Mouse (Mus musculus) embryonic facial prominence, embryonic 13.5 days (tissue): Measurements from ENCODE around the gene Bdh1. TPM values are rescaled to one million over a fixed set of nuclear protein-coding genes. Genes with fewer than 3 reads are reported as not detected.

Source experiments
- ATAC-seq: fragments of 200-750 bp; cut with Nextera tagmentation; 2 replicates; pipeline ENCODE4 v1.8.0; 2017; ENCODE audit warnings: low read depth; ENCODE audit not compliant: insufficient number of reproducible peaks, insufficient read depth, low FRiP score, low TSS enrichment
- H3K27ac ChIP-seq: fragments of 300-500 bp; sonication (generic); 2 replicates; pipeline ENCODE4 v1.5.1; 2015; ENCODE audit warnings: moderate library complexity, mild to moderate bottlenecking, inconsistent platforms
- H3K27me3 ChIP-seq: fragments of 300-500 bp; sonication (generic); 2 replicates; pipeline ENCODE4 v1.6.1; 2015; ENCODE audit warnings: mild to moderate bottlenecking, inconsistent platforms
- H3K36me3 ChIP-seq: fragments of 300-500 bp; sonication (generic); 2 replicates; pipeline ENCODE4 v1.6.1; 2015; ENCODE audit warnings: mild to moderate bottlenecking, inconsistent platforms
- H3K4me1 ChIP-seq: fragments of 300-500 bp; sonication (generic); 2 replicates; pipeline ENCODE4 v1.6.1; 2015; ENCODE audit warnings: inconsistent platforms
- H3K4me2 ChIP-seq: fragments of 300-500 bp; sonication (generic); 2 replicates; pipeline ENCODE4 v1.6.1; 2015; ENCODE audit warnings: moderate library complexity, mild to moderate bottlenecking, inconsistent platforms
- H3K4me3 ChIP-seq: fragments of 300-500 bp; sonication (generic); 2 replicates; pipeline ENCODE4 v1.5.1; 2015; ENCODE audit warnings: mild to moderate bottlenecking, inconsistent platforms
- H3K9ac ChIP-seq: fragments of 300-500 bp; sonication (generic); 2 replicates; pipeline ENCODE4 v1.6.1; 2015; ENCODE audit warnings: mild to moderate bottlenecking, inconsistent platforms
- H3K9me3 ChIP-seq: fragments of 300-500 bp; sonication (generic); 2 replicates; pipeline ENCODE4 v1.6.1; 2016; ENCODE audit warnings: inconsistent platforms
- WGBS: fragments of 180-500 bp; shearing (Covaris S2); methylation state at CpG from one replicate; pipeline ENCODE4 v1.1.7; 2015; ENCODE audit warnings: mixed read lengths; 5-methylcytosine and 5-hydroxymethylcytosine counted together
- polyA plus RNA-seq: library from polyadenylated mRNA; unstranded; fragments of >200 nt; fragmentation: Nextera tagmentation; extraction: Ambion mirVana; gene quantifications from 2 replicates; pipeline ENCODE4 v1.2.1, GENCODE M21; 2015

Gene Bdh1
- polyA plus RNA-seq, 1 experiment from 2014 or later, result 31.9 TPM

GRCm38 (mm10) chr16:31428675-31429470 lies 6.8 kb downstream of the Bdh1 start:
- H3K27me3 ChIP-seq, result peaks cover 22% of the 10 kb centered on the region
- peak; percentile 35; the same call in 1 of the 2 replicates for ATAC-seq
- H3K27ac ChIP-seq, result peak overlapping the region; percentile 80
- WGBS, result under 1% methylated on average over 65 of the region's 65 CpGs
- H3K9me3 ChIP-seq, result no peaks in the 10 kb centered on the region
- peak overlapping the region; percentile 94 for H3K4me2 ChIP-seq
- peak overlapping the region; percentile 73 for H3K9ac ChIP-seq
- no peaks in the 10 kb centered on the region for H3K36me3 ChIP-seq
- H3K4me3 ChIP-seq, result peak overlapping the region; percentile 65
- peaks cover 23% of the 10 kb centered on the region; the same call in 1 of the 2 replicates for H3K4me1 ChIP-seq

- peak overlapping the region; percentile 94 for H3K4me2 ChIP-seq
- peak overlapping the region; percentile 65 for H3K4me3 ChIP-seq
- peak overlapping the region; percentile 80 for H3K27ac ChIP-seq
- H3K27me3 ChIP-seq, result peaks cover 22% of the 10 kb centered on the region
- H3K36me3 ChIP-seq, result no peaks in the 10 kb centered on the region
- peak overlapping the region; percentile 73 for H3K9ac ChIP-seq
- H3K4me1 ChIP-seq, result peaks cover 23% of the 10 kb centered on the region; the same call in 1 of the 2 replicates
- ATAC-seq, result peak; percentile 96
- no peaks in the 10 kb centered on the region for H3K9me3 ChIP-seq
- under 1% methylated on average over 49 of the region's 49 CpGs for WGBS
Measured at GRCm38 (mm10) chr16:31429471-31430155, 7.5 kb downstream of the Bdh1 start.

GRCm38 (mm10) chr16:31433466-31434110 lies 11.5 kb downstream of the Bdh1 start:
- Histone ChIP-seq H3K36me3 (0 out of 2 replicates have a peak, but pooled peaks cover 6% of the 10 kb centered on the region), H3K9ac (0 out of 2 replicates have a peak overlapping the region, but pooled peaks have one; percentile 32), H3K27me3 (peaks cover 2% of the 10 kb centered on the region), H3K27ac (peak overlapping the region; percentile 58), H3K4me2 (no peak overlapping the region), H3K4me3 (no peak overlapping the region), H3K4me1 (peaks cover 16% of the 10 kb centered on the region; the same call in 1 of the 2 replicates), H3K9me3 (no peaks in the 10 kb centered on the region)
- WGBS, result 63% methylated on average over 12 of the region's 12 CpGs
- no peak for ATAC-seq

GRCm38 (mm10) chr16:31435146-31435545 lies 13.1 kb downstream of the Bdh1 start:
- Histone ChIP-seq H3K27me3 (no peaks in the 10 kb centered on the region), H3K27ac (no peak overlapping the region), H3K36me3 (peaks cover 12% of the 10 kb centered on the region; the same call in 1 of the 2 replicates), H3K4me3 (no peak overlapping the region), H3K9ac (no peak overlapping the region), H3K4me1 (peaks cover 13% of the 10 kb centered on the region; the same call in 1 of the 2 replicates), H3K9me3 (peaks cover 5% of the 10 kb centered on the region; the same call in 1 of the 2 replicates), H3K4me2 (no peak overlapping the region)
- 85% methylated on average over 4 of the region's 4 CpGs for WGBS
- ATAC-seq, result no peak

- WGBS, result 57% methylated on average over 9 of the region's 9 CpGs
- H3K27ac ChIP-seq, result no peak overlapping the region
- H3K27me3 ChIP-seq, result no peaks in the 10 kb centered on the region
- H3K9me3 ChIP-seq, result peaks cover 6% of the 10 kb centered on the region; the same call in 1 of the 2 replicates
- H3K4me3 ChIP-seq, result no peak overlapping the region
- H3K4me2 ChIP-seq, result no peak overlapping the region
- peaks cover 12% of the 10 kb centered on the region; the same call in 1 of the 2 replicates for H3K36me3 ChIP-seq
- peaks cover 13% of the 10 kb centered on the region; the same call in 1 of the 2 replicates for H3K4me1 ChIP-seq
- ATAC-seq, result no peak
- H3K9ac ChIP-seq, result no peak overlapping the region
Measured at GRCm38 (mm10) chr16:31436085-31436484, 14.0 kb downstream of the Bdh1 start.

- 88% methylated on average over 11 of the region's 11 CpGs for WGBS
- ATAC-seq, result no peak
- no peaks in the 10 kb centered on the region for H3K27me3 ChIP-seq
- no peak overlapping the region for H3K4me3 ChIP-seq
- H3K27ac ChIP-seq, result no peak overlapping the region
- peaks cover 6% of the 10 kb centered on the region; the same call in 1 of the 2 replicates for H3K9me3 ChIP-seq
- H3K9ac ChIP-seq, result no peak overlapping the region
- H3K4me2 ChIP-seq, result no peak overlapping the region
- peaks cover 12% of the 10 kb centered on the region; the same call in 1 of the 2 replicates for H3K36me3 ChIP-seq
- H3K4me1 ChIP-seq, result peaks cover 13% of the 10 kb centered on the region; the same call in 1 of the 2 replicates
Measured at GRCm38 (mm10) chr16:31437358-31437757, 15.3 kb downstream of the Bdh1 start.

- Histone ChIP-seq H3K9me3 (peaks cover 6% of the 10 kb centered on the region; the same call in 1 of the 2 replicates), H3K36me3 (peaks cover 12% of the 10 kb centered on the region; the same call in 1 of the 2 replicates), H3K27ac (no peak overlapping the region), H3K4me2 (no peak overlapping the region), H3K27me3 (no peaks in the 10 kb centered on the region), H3K4me1 (0 out of 2 replicates have a peak, but pooled peaks cover 2% of the 10 kb centered on the region), H3K4me3 (no peak overlapping the region), H3K9ac (no peak overlapping the region)
- 97% methylated on average over 5 of the region's 5 CpGs for WGBS
- no peak for ATAC-seq
Measured at GRCm38 (mm10) chr16:31439529-31439928, 17.4 kb downstream of the Bdh1 start.

GRCm38 (mm10) chr16:31440046-31440445 lies 18.0 kb downstream of the Bdh1 start:
- Histone ChIP-seq H3K4me1 (0 out of 2 replicates have a peak, but pooled peaks cover 2% of the 10 kb centered on the region), H3K9me3 (peaks cover 6% of the 10 kb centered on the region; the same call in 1 of the 2 replicates), H3K27me3 (no peaks in the 10 kb centered on the region), H3K4me3 (no peak overlapping the region), H3K36me3 (peaks cover 12% of the 10 kb centered on the region; the same call in 1 of the 2 replicates), H3K9ac (no peak overlapping the region), H3K4me2 (no peak overlapping the region), H3K27ac (no peak overlapping the region)
- 89% methylated on average over 1 of the region's 1 CpGs for WGBS
- no peak for ATAC-seq

GRCm38 (mm10) chr16:31444521-31444920 lies 22.4 kb downstream of the Bdh1 start:
- Histone ChIP-seq H3K4me2 (no peak overlapping the region), H3K27me3 (no peaks in the 10 kb centered on the region), H3K36me3 (peaks cover 19% of the 10 kb centered on the region; the same call in 1 of the 2 replicates), H3K27ac (no peak overlapping the region), H3K4me3 (no peak overlapping the region), H3K9ac (no peak overlapping the region), H3K9me3 (peaks cover 5% of the 10 kb centered on the region; the same call in 1 of the 2 replicates), H3K4me1 (no peaks in the 10 kb centered on the region)
- WGBS, result 88% methylated on average over 6 of the region's 6 CpGs
- ATAC-seq, result no peak

GRCm38 (mm10) chr16:31446067-31446853 lies 24.2 kb downstream of the Bdh1 start:
- no peak overlapping the region for H3K9ac ChIP-seq
- H3K4me3 ChIP-seq, result no peak overlapping the region
- no peak overlapping the region for H3K4me2 ChIP-seq
- WGBS, result 77% methylated on average over 15 of the region's 15 CpGs
- no peaks in the 10 kb centered on the region for H3K4me1 ChIP-seq
- H3K9me3 ChIP-seq, result no peaks in the 10 kb centered on the region
- H3K36me3 ChIP-seq, result peaks cover 12% of the 10 kb centered on the region; the same call in 1 of the 2 replicates
- ATAC-seq, result no peak
- H3K27ac ChIP-seq, result no peak overlapping the region
- H3K27me3 ChIP-seq, result no peaks in the 10 kb centered on the region
